Mouse (Mus musculus): ENCODE results near the gene Psmb10. TPM values are rescaled to one million over a fixed set of nuclear protein-coding genes. Genes with fewer than 3 reads are reported as not detected.
A peak's percentile ranks its signal among the peaks of the same experiment; 100 is the strongest.

Gene Psmb10
- polyA plus RNA-seq, 1 experiment = 89.4 TPM

DNA sequence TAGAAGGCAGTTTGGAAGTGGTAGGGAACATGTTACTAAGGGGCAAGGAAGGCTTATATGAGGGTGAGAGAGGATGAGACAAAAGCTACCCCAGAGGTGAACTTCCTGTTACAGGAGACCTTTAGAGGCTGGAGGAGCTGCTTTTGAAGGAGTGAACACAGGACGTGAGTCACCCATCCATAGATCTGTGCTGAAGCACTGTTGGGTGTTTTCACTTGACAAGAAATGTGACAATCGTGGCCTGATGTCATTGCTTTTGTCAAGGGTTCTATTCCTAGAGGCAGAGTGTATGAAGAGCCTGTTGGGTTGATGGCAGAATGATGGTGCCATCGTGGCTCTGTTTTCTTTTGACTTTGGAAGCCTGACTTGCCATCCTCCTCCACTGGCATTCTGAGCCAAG, 18.9 kb downstream of the Psmb10 start:
- Histone ChIP-seq H3K27me3 (ENCODE audit: control insufficient read depth, insufficient read depth, low read length) (no peaks in the 10 kb centered on the region), H3K4me3 (replicated peaks; ENCODE audit: insufficient read depth, low read depth, low read length) (no peak overlapping the region), H3K4me1 (ENCODE audit: control insufficient read depth, insufficient read depth, low read length) (no peaks in the 10 kb centered on the region; the same call in 1 of the 2 replicates), H3K27ac (ENCODE audit: insufficient read depth, low read length) (no peak overlapping the region)
- TF ChIP-seq POLR2A (IDR thresholded peaks at IDR 0.05; ENCODE audit: borderline replicate concordance, insufficient read depth, low read length) (no peak), CTCF (IDR thresholded peaks at IDR 0.05; ENCODE audit: borderline replicate concordance, insufficient read depth, low read depth, low read length) (no peak)
- 84% methylated on average over 3 of the region's 3 CpGs for WGBS
- no peak for DNase-seq

GRCm38 (mm10) chr8:105900941-105901616, 37.2 kb downstream of the Psmb10 start:
- no peak for DNase-seq
- WGBS = 28% methylated on average over 16 of the region's 16 CpGs
- TF ChIP-seq CTCF (IDR thresholded peaks at IDR 0.05; ENCODE audit: borderline replicate concordance, insufficient read depth, low read depth, low read length) (no peak), POLR2A (IDR thresholded peaks at IDR 0.05; ENCODE audit: borderline replicate concordance, insufficient read depth, low read length) (no peak)

GRCm38 (mm10) chr8:105900180-105900940, 37.9 kb downstream of the Psmb10 start, which contains the start of gene Pskh1:
Pskh1 (plus strand) TSS chr8:105900441.
- TF ChIP-seq POLR2A (IDR thresholded peaks at IDR 0.05; ENCODE audit: borderline replicate concordance, insufficient read depth, low read length) (peak; percentile 81), CTCF (IDR thresholded peaks at IDR 0.05; ENCODE audit: borderline replicate concordance, insufficient read depth, low read depth, low read length) (no peak)
- Histone ChIP-seq H3K27me3 (ENCODE audit: control insufficient read depth, insufficient read depth, low read length) (no peaks in the 10 kb centered on the region), H3K4me1 (ENCODE audit: control insufficient read depth, insufficient read depth, low read length) (no peaks in the 10 kb centered on the region), H3K27ac (ENCODE audit: insufficient read depth, low read length) (peak within 1 kb of the TSS; percentile 94), H3K4me3 (replicated peaks; ENCODE audit: insufficient read depth, low read depth, low read length) (peak within 1 kb of the TSS; percentile 66)
- under 1% methylated on average over 68 of the region's 68 CpGs for WGBS
- DNase-seq = peak; percentile 93 to 95

More at GRCm38 (mm10) chr8:105900941-105901616, 37.2 kb downstream of the Psmb10 start:
- Histone ChIP-seq H3K4me3 (replicated peaks; ENCODE audit: insufficient read depth, low read depth, low read length) (peak overlapping the region; percentile 66), H3K4me1 (ENCODE audit: control insufficient read depth, insufficient read depth, low read length) (no peaks in the 10 kb centered on the region), H3K27ac (ENCODE audit: insufficient read depth, low read length) (peak overlapping the region; percentile 94), H3K27me3 (ENCODE audit: control insufficient read depth, insufficient read depth, low read length) (no peaks in the 10 kb centered on the region)

GRCm38 (mm10) chr8:105897801-105898480, 40.3 kb downstream of the Psmb10 start:
- DNase-seq = no peak
- H3K27ac ChIP-seq (ENCODE audit: insufficient read depth, low read length) = no peak overlapping the region
- no peak overlapping the region for H3K4me3 ChIP-seq (replicated peaks; ENCODE audit: insufficient read depth, low read depth, low read length)
- no peak for TF ChIP-seq POLR2A (IDR thresholded peaks at IDR 0.05; ENCODE audit: borderline replicate concordance, insufficient read depth, low read length)
- no peak for TF ChIP-seq CTCF (IDR thresholded peaks at IDR 0.05; ENCODE audit: borderline replicate concordance, insufficient read depth, low read depth, low read length)
- no peaks in the 10 kb centered on the region for H3K27me3 ChIP-seq (ENCODE audit: control insufficient read depth, insufficient read depth, low read length)
- no peaks in the 10 kb centered on the region for H3K4me1 ChIP-seq (ENCODE audit: control insufficient read depth, insufficient read depth, low read length)
- 78% methylated on average over 9 of the region's 9 CpGs for WGBS

DNA sequence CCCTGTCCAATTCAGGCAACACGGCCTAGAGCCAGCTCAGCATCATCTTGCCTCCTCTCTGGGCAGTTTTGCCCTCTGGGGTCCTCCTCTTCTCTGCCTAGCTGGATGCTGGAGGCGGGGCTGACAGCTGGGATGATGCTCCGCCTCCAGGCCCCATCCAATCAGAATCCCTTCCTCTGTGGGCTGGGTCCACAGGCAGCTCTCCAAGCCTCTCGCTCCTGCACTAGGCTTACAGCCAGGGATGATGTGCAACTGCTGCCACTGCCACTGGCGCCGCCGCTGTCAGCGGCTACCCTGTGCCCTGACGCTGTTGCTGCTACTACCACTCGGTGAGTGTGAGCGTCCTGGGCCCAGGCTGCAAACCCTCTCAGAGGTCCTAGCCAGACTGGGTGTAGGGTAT, 44.9 kb downstream of the Psmb10 start, which contains the start of gene Nrn1l:
Nrn1l (plus strand) TSS at position 229 of the 400 bp plus-strand sequence.
- Histone ChIP-seq H3K4me3 (replicated peaks; ENCODE audit: insufficient read depth, low read depth, low read length) (no peak within 1 kb of the TSS), H3K27me3 (ENCODE audit: control insufficient read depth, insufficient read depth, low read length) (no peaks in the 10 kb centered on the region), H3K4me1 (ENCODE audit: control insufficient read depth, insufficient read depth, low read length) (peaks cover 6% of the 10 kb centered on the region; the same call in 1 of the 2 replicates), H3K27ac (ENCODE audit: insufficient read depth, low read length) (no peak within 1 kb of the TSS)
- WGBS = 19% methylated on average over 11 of the region's 11 CpGs
- DNase-seq = peak; percentile 43 to 59
- TF ChIP-seq POLR2A (IDR thresholded peaks at IDR 0.05; ENCODE audit: borderline replicate concordance, insufficient read depth, low read length) = no peak
- no peak for TF ChIP-seq CTCF (IDR thresholded peaks at IDR 0.05; ENCODE audit: borderline replicate concordance, insufficient read depth, low read depth, low read length)

DNA sequence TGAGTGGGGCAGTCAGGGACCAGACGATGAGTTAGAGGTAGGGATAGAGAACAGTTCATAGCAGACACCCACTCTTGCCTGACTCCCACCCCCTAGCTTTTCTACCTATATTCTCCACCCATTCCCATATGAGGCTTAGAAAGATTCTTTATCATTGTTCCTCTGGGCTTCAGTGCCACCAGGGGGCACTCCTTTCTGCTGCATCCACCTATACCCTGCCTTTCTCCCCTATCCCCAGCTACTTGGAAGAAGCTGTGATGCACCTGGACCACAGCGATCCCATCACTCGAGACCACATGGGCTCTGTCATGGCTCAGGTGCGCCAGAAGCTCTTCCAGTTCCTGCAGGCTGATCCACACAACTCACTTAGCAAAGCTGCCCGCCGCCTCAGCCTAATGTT, 45.8 kb downstream of the Psmb10 start:
- Histone ChIP-seq H3K4me1 (ENCODE audit: control insufficient read depth, insufficient read depth, low read length) (peaks cover 6% of the 10 kb centered on the region; the same call in 1 of the 2 replicates), H3K27ac (ENCODE audit: insufficient read depth, low read length) (no peak overlapping the region), H3K27me3 (ENCODE audit: control insufficient read depth, insufficient read depth, low read length) (no peaks in the 10 kb centered on the region), H3K4me3 (replicated peaks; ENCODE audit: insufficient read depth, low read depth, low read length) (no peak overlapping the region)
- TF ChIP-seq POLR2A (IDR thresholded peaks at IDR 0.05; ENCODE audit: borderline replicate concordance, insufficient read depth, low read length) (no peak), CTCF (IDR thresholded peaks at IDR 0.05; ENCODE audit: borderline replicate concordance, insufficient read depth, low read depth, low read length) (peak; percentile 45; the same call in 1 of the 2 replicates)
- DNase-seq = no peak
- 68% methylated on average over 6 of the region's 6 CpGs for WGBS

- Histone ChIP-seq H3K4me1 (ENCODE audit: control insufficient read depth, insufficient read depth, low read length) (peaks cover 6% of the 10 kb centered on the region; the same call in 1 of the 2 replicates), H3K27ac (ENCODE audit: insufficient read depth, low read length) (no peak overlapping the region), H3K27me3 (ENCODE audit: control insufficient read depth, insufficient read depth, low read length) (no peaks in the 10 kb centered on the region), H3K4me3 (replicated peaks; ENCODE audit: insufficient read depth, low read depth, low read length) (no peak overlapping the region)
- DNase-seq = no peak
- TF ChIP-seq POLR2A (IDR thresholded peaks at IDR 0.05; ENCODE audit: borderline replicate concordance, insufficient read depth, low read length) (no peak), CTCF (IDR thresholded peaks at IDR 0.05; ENCODE audit: borderline replicate concordance, insufficient read depth, low read depth, low read length) (no peak)
- 26% methylated on average over 6 of the region's 6 CpGs for WGBS
Observed at GRCm38 (mm10) chr8:105890870-105891269, 47.4 kb downstream of the Psmb10 start.
